In the genomic region with DNA sequence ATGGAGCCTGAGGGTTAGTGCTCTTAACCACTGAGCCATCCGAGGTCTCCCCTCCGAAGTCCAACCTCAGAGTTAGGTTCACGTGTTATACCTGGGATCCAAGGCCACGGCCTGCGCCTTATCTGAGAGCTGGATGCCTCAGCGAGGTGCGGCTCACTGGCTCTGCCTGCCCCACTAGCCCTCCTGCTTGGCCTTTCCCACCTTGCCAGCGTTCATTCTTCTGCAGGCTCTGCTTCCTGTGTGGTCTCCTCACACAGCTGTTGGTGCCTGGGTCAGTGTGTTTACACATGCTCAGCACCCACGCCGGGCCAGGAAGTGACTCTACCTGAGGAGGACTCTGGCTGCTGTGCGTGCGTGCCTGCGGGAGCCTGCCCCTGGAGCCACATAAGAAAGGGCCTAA, we compare ENCODE assay signal across 14 mouse cellular contexts. TPM values are rescaled to one million over a fixed set of nuclear protein-coding genes. Genes with fewer than 3 reads are reported as not detected.
DNase-seq lines count a peak whose midpoint lies in the region; ATAC-seq and TF ChIP-seq lines count a peak whose summit lies in the region.
"Had no signal": no experiment of that assay in that cellular context is flagged by ENCODE, and none has a peak within 500 bp of the region (broad histone marks: within the 10 kb centered on the region; RNA-seq: fewer than 3 reads in every experiment).

No protein-coding gene starts in this region.

- peaks cover 31% of the 10 kb centered on the region for H3K4me1 ChIP-seq in lung, embryonic 16.5 days (replicated peaks; ENCODE audit: control insufficient read depth, insufficient read depth, low read length)
- peaks cover 16% of the 10 kb centered on the region for H3K4me1 ChIP-seq in embryonic facial prominence, embryonic 15.5 days

- H3K4me2 ChIP-seq in lung, embryonic 16.5 days (ENCODE audit: low read depth, low read length) = no peak overlapping the region
- H3K4me2 ChIP-seq in embryonic facial prominence, embryonic 15.5 days (replicated peaks) = no peak overlapping the region
- peak overlapping the region; percentile 1 for H3K4me2 ChIP-seq in myocyte (ENCODE audit: low read depth)
- H3K4me2 ChIP-seq: hindbrain, embryonic 14.5 days; midbrain, embryonic 13.5 days; neural tube, embryonic 13.5 days had no signal

- peaks cover 24% of the 10 kb centered on the region for H3K79me2 ChIP-seq in myocyte (ENCODE audit: control insufficient read depth, insufficient read depth)

- no peaks in the 10 kb centered on the region for H3K27me3 ChIP-seq in lung, embryonic 16.5 days (ENCODE audit: control insufficient read depth, insufficient read depth, low read depth, low read length)
- no peaks in the 10 kb centered on the region for H3K27me3 ChIP-seq in embryonic facial prominence, embryonic 15.5 days
- no peaks in the 10 kb centered on the region for H3K27me3 ChIP-seq in myocyte (ENCODE audit: control insufficient read depth, insufficient read depth, insufficient read length)
- H3K27me3 ChIP-seq: midbrain, embryonic 13.5 days; neural tube, embryonic 13.5 days had no signal

- WGBS in lung, embryonic 16.5 days = 28% methylated on average over 13 of the region's 13 CpGs
- WGBS in embryonic facial prominence, embryonic 15.5 days = 66% methylated on average over 13 of the region's 13 CpGs

- no peak overlapping the region for H3K4me3 ChIP-seq in lung, embryonic 16.5 days (ENCODE audit: low read length)
- H3K4me3 ChIP-seq in embryonic facial prominence, embryonic 15.5 days (replicated peaks) = no peak overlapping the region
- H3K4me3 ChIP-seq in myocyte = no peak overlapping the region
- H3K4me3 ChIP-seq: midbrain, embryonic 13.5 days; neural tube, embryonic 13.5 days had no signal

- peak; percentile 74 for ATAC-seq in lung, embryonic 16.5 days (ENCODE audit: low read depth)
- ATAC-seq in embryonic facial prominence, embryonic 15.5 days (ENCODE audit: insufficient number of reproducible peaks, low FRiP score, low TSS enrichment, low read depth) = no peak
- no peak for ATAC-seq in inflammation-experienced regulatory T-cells, adult 6 months
- ATAC-seq: midbrain, embryonic 13.5 days had no signal

- H3K9me3 ChIP-seq in lung, embryonic 16.5 days (ENCODE audit: control insufficient read depth, low read length) = no peaks in the 10 kb centered on the region
- H3K9me3 ChIP-seq in embryonic facial prominence, embryonic 15.5 days (replicated peaks) = no peaks in the 10 kb centered on the region
- H3K9me3 ChIP-seq: midbrain, embryonic 13.5 days; neural tube, embryonic 13.5 days had no signal

- H3K9ac ChIP-seq in lung, embryonic 16.5 days (ENCODE audit: low read length) = peak overlapping the region; percentile 28; the same call in 1 of the 2 replicates
- no peak overlapping the region for H3K9ac ChIP-seq in embryonic facial prominence, embryonic 15.5 days
- H3K9ac ChIP-seq: hindbrain, embryonic 14.5 days; midbrain, embryonic 13.5 days; neural tube, embryonic 13.5 days had no signal

- H3K36me3 ChIP-seq in lung, embryonic 16.5 days (ENCODE audit: control insufficient read depth, insufficient read depth, low read length) = 0 out of 2 replicates have a peak, but pooled peaks cover 2% of the 10 kb centered on the region
- no peaks in the 10 kb centered on the region for H3K36me3 ChIP-seq in embryonic facial prominence, embryonic 15.5 days
- H3K36me3 ChIP-seq in myocyte (ENCODE audit: control insufficient read depth, insufficient read depth) = no peaks in the 10 kb centered on the region
- H3K36me3 ChIP-seq: midbrain, embryonic 13.5 days; neural tube, embryonic 13.5 days had no signal

- no peak for TF ChIP-seq POLR2A in myocyte (IDR thresholded peaks at IDR 0.05; ENCODE audit: insufficient read length, low read depth)

- intact Hi-C loops in gastrocnemius, postnatal 14 days (cut with DNase I; ENCODE audit: low total_unique reads) = no loop called here

- peak overlapping the region; percentile 84 for H3K27ac ChIP-seq in lung, embryonic 16.5 days (ENCODE audit: low read length)
- H3K27ac ChIP-seq in embryonic facial prominence, embryonic 15.5 days (replicated peaks) = 0 out of 2 replicates have a peak overlapping the region, but pooled peaks have one; percentile 28
- H3K27ac ChIP-seq: hindbrain, embryonic 14.5 days; kidney, postnatal 0 days; midbrain, embryonic 13.5 days; neural tube, embryonic 13.5 days had no signal

- DNase-seq in lung, postnatal 14 days = no peak
- peak; percentile 65 for DNase-seq in thymus, postnatal 4 days
- no peak for DNase-seq in gastrocnemius, postnatal 14 days
- DNase-seq: adrenal gland, postnatal 36 days; embryo, embryonic 11 days; right cerebral cortex, adult 18-20 months had no signal

- no peak overlapping the region for H3ac ChIP-seq in myocyte (ENCODE audit: control insufficient read depth, insufficient read length)

TF ChIP-seq in myocyte, 11 proteins besides CTCF, POLR2A, EP300 and RAD21:
- peak in 1 of 3 experiments; percentile 32 for TF ChIP-seq MYOD1 (IDR thresholded peaks at IDR 0.05; ENCODE audit: control insufficient read depth in 1 of 3, insufficient read length in 2 of 3, low read depth in 2 of 3)
- no peak for TF ChIP-seq MAX (IDR thresholded peaks at IDR 0.05; ENCODE audit: low read depth)
- TF ChIP-seq TCF3 (IDR thresholded peaks at IDR 0.05; ENCODE audit: insufficient read length, low read depth) = no peak
- TF ChIP-seq USF1 (IDR thresholded peaks at IDR 0.05; ENCODE audit: low read depth) = no peak

RNA-seq across cellular contexts. Expression of a gene that starts 37.7 kb away (rescaled TPM):
- 2.7 TPM in 2 replicates for polyA plus RNA-seq in lung, embryonic 16.5 days (2015; fragmentation: Nextera tagmentation; extraction: Ambion mirVana)
- 3.2 and 4.0 TPM in 2 replicates for polyA plus RNA-seq in embryonic facial prominence, embryonic 15.5 days (2015; fragmentation: Nextera tagmentation; extraction: Ambion mirVana)
- 32.6 TPM for polyA plus RNA-seq in myocyte (2012; fragmentation: generic; extraction: Trizol)
- 10 to 100 TPM; 29.2 to 29.5 TPM for total RNA-seq in gastrocnemius, postnatal 14 days (2021)
- 1 to 10 TPM; 2.5 to 3.8 (median 3.8) TPM for polyA plus RNA-seq in inflammation-experienced regulatory T-cells, adult 6 months (2017; shearing (Covaris generic))

RNA-seq across cellular contexts. Expression of a gene that starts 43.2 kb away (rescaled TPM):
- polyA plus RNA-seq in lung, embryonic 16.5 days (2015; fragmentation: Nextera tagmentation; extraction: Ambion mirVana) = 22.1 and 32.4 TPM in 2 replicates
- polyA plus RNA-seq in embryonic facial prominence, embryonic 15.5 days (2015; fragmentation: Nextera tagmentation; extraction: Ambion mirVana) = 37.6 and 38.5 TPM in 2 replicates
- polyA plus RNA-seq in myocyte (2012; fragmentation: generic; extraction: Trizol) = 28.5 TPM
- total RNA-seq in gastrocnemius, postnatal 14 days (2021) = 10 to 100 TPM; 10.2 to 10.4 TPM
- 1 to 10 TPM; 3.2 to 8.3 (median 6.6) TPM for polyA plus RNA-seq in inflammation-experienced regulatory T-cells, adult 6 months (2017; shearing (Covaris generic))

RNA-seq across cellular contexts. Expression of a gene that starts 58.1 kb away (rescaled TPM):
- polyA plus RNA-seq in lung, embryonic 16.5 days (2015; fragmentation: Nextera tagmentation; extraction: Ambion mirVana) = 615 and 635 TPM in 2 replicates
- polyA plus RNA-seq in embryonic facial prominence, embryonic 15.5 days (2015; fragmentation: Nextera tagmentation; extraction: Ambion mirVana) = 620 and 681 TPM in 2 replicates
- polyA plus RNA-seq in myocyte (2012; fragmentation: generic; extraction: Trizol) = 2,984 TPM
- total RNA-seq in gastrocnemius, postnatal 14 days (2021) = 100 to 1,000 TPM; 541 to 620 TPM
- 100 to 1,000 TPM; 514 to 941 (median 691) TPM for polyA plus RNA-seq in inflammation-experienced regulatory T-cells, adult 6 months (2017; shearing (Covaris generic))
